Mouse (Mus musculus) sigmoid colon, adult 10 weeks (tissue): ENCODE data around the gene Acot1. TPM values are rescaled to one million over a fixed set of nuclear protein-coding genes. Genes with fewer than 3 reads are reported as not detected.

Source experiments
- polyA plus RNA-seq: library from polyadenylated mRNA; stranded (reverse); fragments of 350-450 nt; fragmentation: Illumina TruSeq; extraction: RNeasy Lipid Tissue Mini Kit (QIAGEN cat#74804); gene quantifications from one replicate; pipeline ENCODE4 v1.2.3, GENCODE M21; 2014; ENCODE audit warnings: low read depth, low replicate concordance

Acot1 gene
- polyA plus RNA-seq = 7.6 TPM

GRCm38 (mm10) chr12:84009171-84009965, at the start of gene Acot1:
TSS of gene Acot1 (plus strand) at chr12:84009490.

GRCm38 (mm10) chr12:83984752-83985151, 24.5 kb upstream of the Acot1 start, which contains the start of gene Heatr4:
TSS of gene Heatr4 (minus strand) at chr12:83984852.

GRCm38 (mm10) chr12:83987583-83988441, 21.5 kb upstream of the Acot1 start, which contains the start of gene Acot2:
TSS of gene Acot2 (plus strand) at chr12:83987861.

GRCm38 (mm10) chr12:84038241-84038640, 29.0 kb downstream of the Acot1 start, which contains the start of gene Acot4:
TSS of gene Acot4 (plus strand) at chr12:84038379.

GRCm38 (mm10) chr12:84038691-84039111, 29.4 kb downstream of the Acot1 start, which contains the start of gene Gm49366:
TSS of gene Gm49366 (plus strand) at chr12:84038935.

GRCm38 (mm10) chr12:84051937-84052474, 42.7 kb downstream of the Acot1 start, which contains the start of gene Acot3:
TSS of gene Acot3 (plus strand) at chr12:84052144.

Other genes starting within 250 kb of the Acot1 start
- 0.19 TPM for gene Papln, start 245.9 kb upstream of the Acot1 start, polyA plus RNA-seq
- gene Numb, start 87.6 kb upstream of the Acot1 start, polyA plus RNA-seq = 35.4 TPM
- 1.7 TPM for gene Riox1, start 58.9 kb upstream of the Acot1 start, polyA plus RNA-seq
- not detected for gene Heatr4, start 24.6 kb upstream of the Acot1 start, polyA plus RNA-seq
- gene Acot2, start 21.6 kb upstream of the Acot1 start, polyA plus RNA-seq = 0.82 TPM
- gene Acot4, start 28.9 kb downstream of the Acot1 start, polyA plus RNA-seq = 10.4 TPM
- gene Gm49366, start 29.4 kb downstream of the Acot1 start, polyA plus RNA-seq = not detected
- not detected for gene Acot3, start 42.7 kb downstream of the Acot1 start, polyA plus RNA-seq
- gene Acot5, start 59.8 kb downstream of the Acot1 start, polyA plus RNA-seq = not detected
- gene Acot6, start 91.2 kb downstream of the Acot1 start, polyA plus RNA-seq = 8.3 TPM
- gene Dnal1, start 104.9 kb downstream of the Acot1 start, polyA plus RNA-seq = 13.6 TPM
- gene Pnma1, start 139.0 kb downstream of the Acot1 start, polyA plus RNA-seq = not detected
- gene Elmsan1, start 209.4 kb downstream of the Acot1 start, polyA plus RNA-seq = 17.7 TPM